Mouse (Mus musculus) layer of hippocampus, adult 18-20 months (tissue): Measurements from ENCODE around the gene Ampd1. TPM values are rescaled to one million over a fixed set of nuclear protein-coding genes. Genes with fewer than 3 reads are reported as not detected.

ENCODE experiments used
- DNase-seq, 2 experiments: peaks; one replicate each; pipeline ENCODE4 v3.0.0; 2022; ENCODE audit warnings: low spot score in 2 of 2
- total RNA-seq, 2 experiments: library from RNA; stranded (reverse); gene quantifications; 2 replicates each; pipeline ENCODE4 v1.2.3; 2021

Gene Ampd1
- total RNA-seq, 2 experiments from 2014 or later = not detected

- no peak for DNase-seq
These were observed 74.0 kb downstream of the Ampd1 start for GRCm38 (mm10) chr3:103147775-103148174.

- DNase-seq = no peak
These were observed 75.1 kb downstream of the Ampd1 start for GRCm38 (mm10) chr3:103148941-103149340.

Other genes with a start within 250 kb of the Ampd1 start
- gene Sycp1, start 137.9 kb upstream of the Ampd1 start, total RNA-seq = not detected
- not detected for gene Nr1h5, start 109.9 kb upstream of the Ampd1 start, total RNA-seq
- gene Sike1, start 78.3 kb upstream of the Ampd1 start, total RNA-seq = 10 to 100 TPM; 64.1 to 65.3 TPM
- gene Csde1, start 53.6 kb upstream of the Ampd1 start, total RNA-seq = 100 to 1,000 TPM; 228 to 240 TPM
- 10 to 100 TPM; 50.5 to 65.4 TPM for gene Nras, start 15.7 kb upstream of the Ampd1 start, total RNA-seq
- under 1 TPM; 0.17 to 0.20 TPM for gene Dennd2c, start 28.6 kb downstream of the Ampd1 start, total RNA-seq
- 10 to 100 TPM; 63.9 to 65.8 TPM for gene Bcas2, start 97.6 kb downstream of the Ampd1 start, total RNA-seq
- 10 to 100 TPM; 49.6 to 52.5 TPM for gene Trim33, start 205.3 kb downstream of the Ampd1 start, total RNA-seq